Mouse (Mus musculus): Measurements from ENCODE around the gene Pigq. TPM values are rescaled to one million over a fixed set of nuclear protein-coding genes. Genes with fewer than 3 reads are reported as not detected.

Gene Pigq
- polyA plus RNA-seq, 1 experiment: 239 TPM

- Histone ChIP-seq H3K27ac (ENCODE audit: insufficient read depth, low read length) (no peak overlapping the region), H3K4me3 (ENCODE audit: extremely low read depth, insufficient read depth, insufficient read length) (no peak overlapping the region), H3K36me3 (ENCODE audit: control insufficient read depth, insufficient read depth, low read length) (no peaks in the 10 kb centered on the region), H3K4me1 (ENCODE audit: control insufficient read depth, insufficient read depth, insufficient read length) (peaks cover 12% of the 10 kb centered on the region), H3K27me3 (ENCODE audit: control insufficient read depth, insufficient read depth, low read length) (peaks cover 9% of the 10 kb centered on the region)
- DNase-seq (ENCODE audit: low read depth in 1 of 2, low spot score in 2 of 2): no peak
- WGBS: 87% methylated on average over 8 of the region's 8 CpGs
- TF ChIP-seq POLR2A (IDR thresholded peaks at IDR 0.05; ENCODE audit: low read depth, low read length) (no peak), CTCF (IDR thresholded peaks at IDR 0.05; ENCODE audit: extremely low read depth, insufficient read depth, insufficient read length, insufficient replicate concordance) (no peak)
Measured at GRCm38 (mm10) chr17:25946891-25947290, 2.2 kb upstream of the Pigq start.

DNA sequence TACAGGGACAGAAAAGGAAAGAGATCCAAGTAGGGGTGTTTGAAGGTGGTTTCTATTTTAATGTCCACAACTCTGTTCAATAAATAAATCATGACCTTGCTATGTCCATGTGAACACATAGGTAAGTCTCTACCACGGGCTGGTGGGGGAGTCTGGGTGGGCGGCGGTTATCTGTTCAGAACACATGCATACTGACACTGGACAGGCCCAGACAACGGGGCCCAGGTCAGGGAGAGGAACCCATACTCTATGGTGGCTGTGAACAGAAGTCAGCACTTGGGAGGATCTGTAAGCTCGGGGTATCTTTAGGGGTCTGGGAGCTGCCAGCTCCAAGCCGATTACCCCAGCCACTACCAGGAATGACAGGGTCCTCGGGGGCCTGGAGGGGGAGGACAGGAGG lies 1.6 kb upstream of the Pigq start:
- Histone ChIP-seq H3K27ac (ENCODE audit: insufficient read depth, low read length) (no peak overlapping the region), H3K4me3 (ENCODE audit: extremely low read depth, insufficient read depth, insufficient read length) (no peak overlapping the region), H3K36me3 (ENCODE audit: control insufficient read depth, insufficient read depth, low read length) (no peaks in the 10 kb centered on the region), H3K27me3 (ENCODE audit: control insufficient read depth, insufficient read depth, low read length) (0 out of 2 replicates have a peak, but pooled peaks cover 4% of the 10 kb centered on the region), H3K4me1 (ENCODE audit: control insufficient read depth, insufficient read depth, insufficient read length) (peaks cover 9% of the 10 kb centered on the region; the same call in 1 of the 2 replicates)
- WGBS: 84% methylated on average over 7 of the region's 7 CpGs
- DNase-seq (ENCODE audit: low read depth in 1 of 2, low spot score in 2 of 2): no peak
- TF ChIP-seq POLR2A (IDR thresholded peaks at IDR 0.05; ENCODE audit: low read depth, low read length) (no peak), CTCF (IDR thresholded peaks at IDR 0.05; ENCODE audit: extremely low read depth, insufficient read depth, insufficient read length, insufficient replicate concordance) (no peak)

DNA sequence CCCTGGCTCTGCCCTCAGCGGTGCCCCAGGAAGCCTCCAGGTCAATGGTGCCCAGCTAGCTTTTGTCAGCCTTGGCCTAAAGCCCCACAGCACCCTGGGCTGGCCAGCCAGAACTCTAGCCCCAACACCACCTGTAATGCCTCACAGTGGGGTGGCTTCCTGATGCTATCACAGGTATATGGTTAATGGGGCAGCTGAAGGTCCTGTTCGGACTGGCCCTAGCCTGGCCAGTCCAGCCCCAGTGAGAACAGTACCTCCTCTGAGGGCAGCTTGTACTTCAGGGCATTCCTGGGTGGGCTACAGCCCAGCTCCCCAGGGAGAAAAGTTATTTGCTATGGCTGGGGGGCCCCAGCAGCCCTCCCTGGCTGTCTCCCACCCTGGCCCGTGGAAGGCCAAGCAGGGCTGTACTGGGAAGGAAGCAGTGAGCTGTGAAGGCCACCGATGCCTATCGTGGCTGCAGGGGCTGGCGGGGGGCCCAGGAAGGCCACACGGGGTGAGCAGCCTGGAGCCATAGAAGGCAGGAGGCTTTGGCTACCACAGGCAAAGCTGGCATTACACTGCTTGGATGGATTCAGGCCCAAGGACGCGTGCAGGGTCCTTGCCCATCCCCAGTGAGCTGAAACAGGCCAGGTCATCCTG lies 900 bp upstream of the Pigq start:
- TF ChIP-seq POLR2A (IDR thresholded peaks at IDR 0.05; ENCODE audit: low read depth, low read length) (no peak), CTCF (IDR thresholded peaks at IDR 0.05; ENCODE audit: extremely low read depth, insufficient read depth, insufficient read length, insufficient replicate concordance) (no peak)
- no peak for DNase-seq (ENCODE audit: low read depth in 1 of 2, low spot score in 2 of 2)
- Histone ChIP-seq H3K27ac (ENCODE audit: insufficient read depth, low read length) (no peak overlapping the region), H3K4me1 (ENCODE audit: control insufficient read depth, insufficient read depth, insufficient read length) (peaks cover 9% of the 10 kb centered on the region; the same call in 1 of the 2 replicates), H3K4me3 (ENCODE audit: extremely low read depth, insufficient read depth, insufficient read length) (no peak overlapping the region), H3K36me3 (ENCODE audit: control insufficient read depth, insufficient read depth, low read length) (no peaks in the 10 kb centered on the region), H3K27me3 (ENCODE audit: control insufficient read depth, insufficient read depth, low read length) (no peaks in the 10 kb centered on the region)
- 79% methylated on average over 9 of the region's 9 CpGs for WGBS

DNA sequence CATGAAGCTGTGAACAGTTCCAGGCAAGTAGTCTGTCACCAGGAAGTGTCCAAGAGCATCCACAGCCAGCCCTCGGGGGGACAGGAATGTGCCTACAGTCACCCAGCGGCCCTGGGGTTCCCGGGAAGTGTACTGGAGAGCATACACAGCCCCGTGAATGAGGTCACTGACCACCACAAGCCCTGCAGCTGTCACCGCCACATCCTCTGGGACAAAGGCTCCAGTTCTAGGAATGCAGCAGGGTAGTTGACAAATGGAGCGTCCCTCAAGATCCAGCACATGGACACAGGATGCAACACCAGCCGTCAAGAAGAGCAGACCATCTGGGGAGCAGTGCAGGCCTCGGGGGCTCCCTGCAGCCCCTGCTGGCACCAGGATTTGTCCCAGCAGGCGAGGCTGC lies 967 bp downstream of the Pigq start:
- Histone ChIP-seq H3K36me3 (ENCODE audit: control insufficient read depth, insufficient read depth, low read length) (no peaks in the 10 kb centered on the region), H3K4me1 (ENCODE audit: control insufficient read depth, insufficient read depth, insufficient read length) (peaks cover 9% of the 10 kb centered on the region; the same call in 1 of the 2 replicates), H3K27ac (ENCODE audit: insufficient read depth, low read length) (peak overlapping the region; percentile 8; the same call in 1 of the 2 replicates), H3K27me3 (ENCODE audit: control insufficient read depth, insufficient read depth, low read length) (no peaks in the 10 kb centered on the region), H3K4me3 (ENCODE audit: extremely low read depth, insufficient read depth, insufficient read length) (no peak overlapping the region)
- TF ChIP-seq POLR2A (IDR thresholded peaks at IDR 0.05; ENCODE audit: low read depth, low read length) (no peak), CTCF (IDR thresholded peaks at IDR 0.05; ENCODE audit: extremely low read depth, insufficient read depth, insufficient read length, insufficient replicate concordance) (no peak)
- WGBS: 86% methylated on average over 9 of the region's 9 CpGs
- DNase-seq (ENCODE audit: low read depth in 1 of 2, low spot score in 2 of 2): no peak

DNA sequence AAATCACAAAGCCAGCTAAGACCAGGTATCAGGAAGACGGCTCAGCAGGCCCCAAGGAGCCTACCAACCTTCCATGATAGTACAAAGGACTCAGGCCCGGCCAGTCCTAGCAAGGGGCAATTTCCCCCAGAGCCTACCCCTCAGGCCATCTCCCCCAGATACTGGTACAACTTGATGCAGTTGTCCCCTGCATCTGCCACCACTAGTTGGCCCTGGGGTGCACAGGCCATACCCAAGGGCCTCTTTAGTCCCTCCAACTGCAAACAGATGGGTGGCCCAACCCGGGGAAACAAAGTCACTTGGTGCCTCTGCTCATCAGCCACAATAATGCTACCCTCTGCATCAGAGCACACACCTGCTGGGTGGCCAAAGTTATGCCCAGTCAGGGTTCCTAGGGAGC lies 1.5 kb downstream of the Pigq start:
- no peak for DNase-seq (ENCODE audit: low read depth in 1 of 2, low spot score in 2 of 2)
- H3K27ac ChIP-seq (ENCODE audit: insufficient read depth, low read length): peak overlapping the region; percentile 32; the same call in 1 of the 2 replicates
- no peak overlapping the region for H3K4me3 ChIP-seq (ENCODE audit: extremely low read depth, insufficient read depth, insufficient read length)
- 71% methylated on average over 3 of the region's 3 CpGs for WGBS
- H3K27me3 ChIP-seq (ENCODE audit: control insufficient read depth, insufficient read depth, low read length): no peaks in the 10 kb centered on the region
- H3K36me3 ChIP-seq (ENCODE audit: control insufficient read depth, insufficient read depth, low read length): no peaks in the 10 kb centered on the region
- peaks cover 9% of the 10 kb centered on the region; the same call in 1 of the 2 replicates for H3K4me1 ChIP-seq (ENCODE audit: control insufficient read depth, insufficient read depth, insufficient read length)
- TF ChIP-seq CTCF (IDR thresholded peaks at IDR 0.05; ENCODE audit: extremely low read depth, insufficient read depth, insufficient read length, insufficient replicate concordance): no peak
- TF ChIP-seq POLR2A (IDR thresholded peaks at IDR 0.05; ENCODE audit: low read depth, low read length): no peak

- 72% methylated on average over 2 of the region's 2 CpGs for WGBS
- H3K4me1 ChIP-seq (ENCODE audit: control insufficient read depth, insufficient read depth, insufficient read length): peaks cover 9% of the 10 kb centered on the region; the same call in 1 of the 2 replicates
- DNase-seq (ENCODE audit: low read depth in 1 of 2, low spot score in 2 of 2): no peak
- no peak for TF ChIP-seq CTCF (IDR thresholded peaks at IDR 0.05; ENCODE audit: extremely low read depth, insufficient read depth, insufficient read length, insufficient replicate concordance)
- TF ChIP-seq POLR2A (IDR thresholded peaks at IDR 0.05; ENCODE audit: low read depth, low read length): no peak
- 0 out of 2 replicates have a peak overlapping the region, but pooled peaks have one; percentile 92 for H3K4me3 ChIP-seq (ENCODE audit: extremely low read depth, insufficient read depth, insufficient read length)
- H3K36me3 ChIP-seq (ENCODE audit: control insufficient read depth, insufficient read depth, low read length): no peaks in the 10 kb centered on the region
- H3K27me3 ChIP-seq (ENCODE audit: control insufficient read depth, insufficient read depth, low read length): no peaks in the 10 kb centered on the region
- H3K27ac ChIP-seq (ENCODE audit: insufficient read depth, low read length): peak overlapping the region; percentile 32; the same call in 1 of the 2 replicates
Measured at GRCm38 (mm10) chr17:25942597-25943151, 2.1 kb downstream of the Pigq start.

All from spleen, adult 2 months (tissue).